Mouse (Mus musculus): ENCODE measurements around the gene Gli3.

The Gli3 gene

GRCm38 (mm10) chr13:15724723-15725122, 261.7 kb downstream of the Gli3 start:
- no peak for DNase-seq

GRCm38 (mm10) chr13:15741771-15742170, 278.7 kb downstream of the Gli3 start:
- DNase-seq = no peak

GRCm38 (mm10) chr13:15742308-15742707, 279.3 kb downstream of the Gli3 start:
- no peak for DNase-seq

GRCm38 (mm10) chr13:15742777-15743176, 279.7 kb downstream of the Gli3 start:
- no peak for DNase-seq

GRCm38 (mm10) chr13:15758835-15759632, 296.0 kb downstream of the Gli3 start:
- peak in 1 of 2 experiments; percentile 53 for DNase-seq

- no peak for DNase-seq
These were observed 296.8 kb downstream of the Gli3 start for GRCm38 (mm10) chr13:15759633-15760441.

- DNase-seq = no peak
These were observed 299.3 kb downstream of the Gli3 start for GRCm38 (mm10) chr13:15762291-15762690.

GRCm38 (mm10) chr13:15762901-15763417, 299.9 kb downstream of the Gli3 start:
- no peak for DNase-seq

- no peak for DNase-seq
These were observed 314.6 kb downstream of the Gli3 start for GRCm38 (mm10) chr13:15777624-15778023.

All from spleen, adult 18-20 months (tissue).